Mouse (Mus musculus): Measurements from ENCODE around the gene Tmco4. TPM values are rescaled to one million over a fixed set of nuclear protein-coding genes. Genes with fewer than 3 reads are reported as not detected.
A peak's percentile ranks its signal among the peaks of the same experiment; 100 is the strongest.

Tmco4 gene
- polyA plus RNA-seq, 1 experiment from 2014 or later: 1.8 TPM

- no peaks in the 10 kb centered on the region for H3K36me3 ChIP-seq (ENCODE audit: control insufficient read depth, insufficient read depth, low read length)
- ATAC-seq: peak; percentile 28; the same call in 1 of the 2 replicates
- no peaks in the 10 kb centered on the region for H3K9me3 ChIP-seq (ENCODE audit: control insufficient read depth, low read length)
- no peaks in the 10 kb centered on the region for H3K27me3 ChIP-seq (replicated peaks; ENCODE audit: control insufficient read depth, insufficient read depth, low read length)
- no peak overlapping the region for H3K4me2 ChIP-seq (ENCODE audit: low read length)
- H3K4me1 ChIP-seq (ENCODE audit: control insufficient read depth, insufficient read depth, low read depth, low read length): peaks cover 5% of the 10 kb centered on the region
- no peak overlapping the region for H3K9ac ChIP-seq (ENCODE audit: low read depth, low read length)
- H3K27ac ChIP-seq (ENCODE audit: low read depth, low read length): no peak overlapping the region
- 61% methylated on average over 13 of the region's 13 CpGs for WGBS
- no peak overlapping the region for H3K4me3 ChIP-seq (ENCODE audit: low read length)
Observed at GRCm38 (mm10) chr4:139019413-139019812, 46.7 kb downstream of the Tmco4 start.

GRCm38 (mm10) chr4:139020385-139020784, 47.7 kb downstream of the Tmco4 start:
- Histone ChIP-seq H3K27ac (ENCODE audit: low read depth, low read length) (no peak overlapping the region), H3K9me3 (ENCODE audit: control insufficient read depth, low read length) (no peaks in the 10 kb centered on the region), H3K4me3 (ENCODE audit: low read length) (no peak overlapping the region), H3K9ac (ENCODE audit: low read depth, low read length) (no peak overlapping the region), H3K4me1 (ENCODE audit: control insufficient read depth, insufficient read depth, low read depth, low read length) (peaks cover 7% of the 10 kb centered on the region), H3K36me3 (ENCODE audit: control insufficient read depth, insufficient read depth, low read length) (no peaks in the 10 kb centered on the region), H3K4me2 (ENCODE audit: low read length) (no peak overlapping the region), H3K27me3 (replicated peaks; ENCODE audit: control insufficient read depth, insufficient read depth, low read length) (no peaks in the 10 kb centered on the region)
- 55% methylated on average over 3 of the region's 3 CpGs for WGBS
- no peak for ATAC-seq

- Histone ChIP-seq H3K9me3 (ENCODE audit: control insufficient read depth, low read length) (no peaks in the 10 kb centered on the region), H3K36me3 (ENCODE audit: control insufficient read depth, insufficient read depth, low read length) (no peaks in the 10 kb centered on the region), H3K4me1 (ENCODE audit: control insufficient read depth, insufficient read depth, low read depth, low read length) (peaks cover 7% of the 10 kb centered on the region; the same call in 1 of the 2 replicates), H3K4me2 (ENCODE audit: low read length) (no peak overlapping the region), H3K27me3 (replicated peaks; ENCODE audit: control insufficient read depth, insufficient read depth, low read length) (no peaks in the 10 kb centered on the region), H3K27ac (ENCODE audit: low read depth, low read length) (peak overlapping the region; percentile 57), H3K9ac (ENCODE audit: low read depth, low read length) (no peak overlapping the region), H3K4me3 (ENCODE audit: low read length) (no peak overlapping the region)
- 5% methylated on average over 2 of the region's 2 CpGs for WGBS
- ATAC-seq: peak; percentile 87
Observed at GRCm38 (mm10) chr4:139024379-139024778, 51.7 kb downstream of the Tmco4 start.

GRCm38 (mm10) chr4:139030675-139031074, 58.0 kb downstream of the Tmco4 start:
- H3K27me3 ChIP-seq (replicated peaks; ENCODE audit: control insufficient read depth, insufficient read depth, low read length): no peaks in the 10 kb centered on the region
- no peak overlapping the region for H3K9ac ChIP-seq (ENCODE audit: low read depth, low read length)
- ATAC-seq: no peak
- H3K4me2 ChIP-seq (ENCODE audit: low read length): no peak overlapping the region
- H3K4me1 ChIP-seq (ENCODE audit: control insufficient read depth, insufficient read depth, low read depth, low read length): no peaks in the 10 kb centered on the region; the same call in 1 of the 2 replicates
- H3K9me3 ChIP-seq (ENCODE audit: control insufficient read depth, low read length): no peaks in the 10 kb centered on the region
- no peaks in the 10 kb centered on the region for H3K36me3 ChIP-seq (ENCODE audit: control insufficient read depth, insufficient read depth, low read length)
- no peak overlapping the region for H3K27ac ChIP-seq (ENCODE audit: low read depth, low read length)
- WGBS: 79% methylated on average over 6 of the region's 6 CpGs
- H3K4me3 ChIP-seq (ENCODE audit: low read length): no peak overlapping the region

- no peak for ATAC-seq
- 70% methylated on average over 12 of the region's 12 CpGs for WGBS
- no peak overlapping the region for H3K9ac ChIP-seq (ENCODE audit: low read depth, low read length)
- no peaks in the 10 kb centered on the region for H3K36me3 ChIP-seq (ENCODE audit: control insufficient read depth, insufficient read depth, low read length)
- peaks cover 2% of the 10 kb centered on the region for H3K4me1 ChIP-seq (ENCODE audit: control insufficient read depth, insufficient read depth, low read depth, low read length)
- H3K27ac ChIP-seq (ENCODE audit: low read depth, low read length): no peak overlapping the region
- no peaks in the 10 kb centered on the region for H3K9me3 ChIP-seq (ENCODE audit: control insufficient read depth, low read length)
- no peak overlapping the region for H3K4me2 ChIP-seq (ENCODE audit: low read length)
- no peak overlapping the region for H3K4me3 ChIP-seq (ENCODE audit: low read length)
- no peaks in the 10 kb centered on the region for H3K27me3 ChIP-seq (replicated peaks; ENCODE audit: control insufficient read depth, insufficient read depth, low read length)
Observed at GRCm38 (mm10) chr4:139032521-139032920, 59.8 kb downstream of the Tmco4 start.

GRCm38 (mm10) chr4:139033263-139034009, 60.7 kb downstream of the Tmco4 start:
- Histone ChIP-seq H3K36me3 (ENCODE audit: control insufficient read depth, insufficient read depth, low read length) (no peaks in the 10 kb centered on the region), H3K9ac (ENCODE audit: low read depth, low read length) (no peak overlapping the region), H3K9me3 (ENCODE audit: control insufficient read depth, low read length) (no peaks in the 10 kb centered on the region), H3K27me3 (replicated peaks; ENCODE audit: control insufficient read depth, insufficient read depth, low read length) (no peaks in the 10 kb centered on the region), H3K4me3 (ENCODE audit: low read length) (no peak overlapping the region), H3K4me2 (ENCODE audit: low read length) (no peak overlapping the region), H3K4me1 (ENCODE audit: control insufficient read depth, insufficient read depth, low read depth, low read length) (peaks cover 11% of the 10 kb centered on the region), H3K27ac (ENCODE audit: low read depth, low read length) (no peak overlapping the region)
- no peak for ATAC-seq
- 85% methylated on average over 11 of the region's 11 CpGs for WGBS

GRCm38 (mm10) chr4:139034010-139034367, 61.3 kb downstream of the Tmco4 start:
- no peaks in the 10 kb centered on the region for H3K9me3 ChIP-seq (ENCODE audit: control insufficient read depth, low read length)
- H3K4me3 ChIP-seq (ENCODE audit: low read length): no peak overlapping the region
- no peaks in the 10 kb centered on the region for H3K36me3 ChIP-seq (ENCODE audit: control insufficient read depth, insufficient read depth, low read length)
- WGBS: 87% methylated on average over 8 of the region's 8 CpGs
- no peak overlapping the region for H3K27ac ChIP-seq (ENCODE audit: low read depth, low read length)
- no peak for ATAC-seq
- H3K4me2 ChIP-seq (ENCODE audit: low read length): no peak overlapping the region
- H3K9ac ChIP-seq (ENCODE audit: low read depth, low read length): no peak overlapping the region
- peaks cover 17% of the 10 kb centered on the region for H3K4me1 ChIP-seq (ENCODE audit: control insufficient read depth, insufficient read depth, low read depth, low read length)
- H3K27me3 ChIP-seq (replicated peaks; ENCODE audit: control insufficient read depth, insufficient read depth, low read length): no peaks in the 10 kb centered on the region

GRCm38 (mm10) chr4:139034540-139034939, 61.9 kb downstream of the Tmco4 start:
- peaks cover 22% of the 10 kb centered on the region for H3K4me1 ChIP-seq (ENCODE audit: control insufficient read depth, insufficient read depth, low read depth, low read length)
- 57% methylated on average over 4 of the region's 4 CpGs for WGBS
- H3K9ac ChIP-seq (ENCODE audit: low read depth, low read length): no peak overlapping the region
- H3K27ac ChIP-seq (ENCODE audit: low read depth, low read length): no peak overlapping the region
- H3K9me3 ChIP-seq (ENCODE audit: control insufficient read depth, low read length): no peaks in the 10 kb centered on the region
- H3K36me3 ChIP-seq (ENCODE audit: control insufficient read depth, insufficient read depth, low read length): no peaks in the 10 kb centered on the region
- no peaks in the 10 kb centered on the region for H3K27me3 ChIP-seq (replicated peaks; ENCODE audit: control insufficient read depth, insufficient read depth, low read length)
- H3K4me2 ChIP-seq (ENCODE audit: low read length): no peak overlapping the region
- H3K4me3 ChIP-seq (ENCODE audit: low read length): no peak overlapping the region
- no peak for ATAC-seq

- Histone ChIP-seq H3K27ac (ENCODE audit: low read depth, low read length) (no peak overlapping the region), H3K36me3 (ENCODE audit: control insufficient read depth, insufficient read depth, low read length) (no peaks in the 10 kb centered on the region), H3K4me2 (ENCODE audit: low read length) (no peak overlapping the region), H3K4me3 (ENCODE audit: low read length) (no peak overlapping the region), H3K9me3 (ENCODE audit: control insufficient read depth, low read length) (no peaks in the 10 kb centered on the region), H3K4me1 (ENCODE audit: control insufficient read depth, insufficient read depth, low read depth, low read length) (peaks cover 26% of the 10 kb centered on the region), H3K9ac (ENCODE audit: low read depth, low read length) (no peak overlapping the region), H3K27me3 (replicated peaks; ENCODE audit: control insufficient read depth, insufficient read depth, low read length) (no peaks in the 10 kb centered on the region)
- no peak for ATAC-seq
- 87% methylated on average over 3 of the region's 3 CpGs for WGBS
Observed at GRCm38 (mm10) chr4:139034942-139035341, 62.3 kb downstream of the Tmco4 start.

All from hindbrain, embryonic 16.5 days (tissue).